ENCODE assay signal across 18 mouse cellular contexts in the genomic region with DNA sequence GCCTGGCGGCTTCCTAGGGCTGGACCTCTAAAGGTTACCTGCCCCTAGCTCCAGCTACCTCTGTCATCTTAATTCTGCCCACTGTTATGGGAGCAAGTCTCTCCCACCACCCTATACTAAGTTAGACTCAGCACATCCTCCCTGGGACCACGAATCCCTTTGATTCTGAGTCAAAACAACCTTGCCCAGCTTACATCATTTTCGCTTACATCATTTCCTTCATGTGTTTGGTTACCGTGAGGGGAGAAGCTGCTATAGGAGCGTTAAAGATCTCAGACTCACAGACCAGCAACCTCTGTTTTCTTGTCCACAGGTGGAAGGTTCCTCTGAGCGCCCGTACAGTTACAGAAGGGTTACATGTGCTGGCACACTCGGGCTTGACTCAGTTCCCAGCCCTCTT.
A peak's percentile ranks its signal among the peaks of the same experiment; 100 is the strongest.
DNase-seq lines count a peak whose midpoint lies in the region; ATAC-seq and TF ChIP-seq lines count a peak whose summit lies in the region.
"Had no signal": no experiment of that assay in that cellular context is flagged by ENCODE, and none has a peak within 500 bp of the region (broad histone marks: within the 10 kb centered on the region; RNA-seq: fewer than 3 reads in every experiment).

No protein-coding gene starts in this region.

- no peak overlapping the region for H3K9ac ChIP-seq in forebrain, embryonic 12.5 days
- H3K9ac ChIP-seq in forebrain, embryonic 15.5 days (replicated peaks): no peak overlapping the region
- H3K9ac ChIP-seq: limb, embryonic 12.5 days; liver, embryonic 15.5 days; neural tube, embryonic 15.5 days had no signal

- TF ChIP-seq CTCF in spleen, adult 2 months (IDR thresholded peaks at IDR 0.05; ENCODE audit: extremely low read depth, insufficient read depth, insufficient read length, insufficient replicate concordance): no peak
- no peak for TF ChIP-seq CTCF in cerebellum, adult 2 months (IDR thresholded peaks at IDR 0.05; ENCODE audit: borderline replicate concordance, insufficient read depth, low read depth, low read length)

- no peak overlapping the region for H3K4me2 ChIP-seq in forebrain, embryonic 12.5 days
- H3K4me2 ChIP-seq in forebrain, embryonic 15.5 days (replicated peaks): no peak overlapping the region
- H3K4me2 ChIP-seq: limb, embryonic 12.5 days; liver, embryonic 15.5 days; neural tube, embryonic 15.5 days had no signal

- ATAC-seq in forebrain, embryonic 12.5 days (ENCODE audit: low FRiP score): no peak
- no peak for ATAC-seq in forebrain, embryonic 15.5 days (replicated peaks)
- ATAC-seq: intestine, embryonic 16.5 days had no signal

- no peaks in the 10 kb centered on the region for H3K9me3 ChIP-seq in forebrain, embryonic 12.5 days
- no peaks in the 10 kb centered on the region for H3K9me3 ChIP-seq in forebrain, embryonic 15.5 days
- H3K9me3 ChIP-seq: limb, embryonic 12.5 days; liver, embryonic 15.5 days; neural tube, embryonic 15.5 days had no signal

- no peaks in the 10 kb centered on the region for H3K27me3 ChIP-seq in forebrain, embryonic 12.5 days
- no peaks in the 10 kb centered on the region for H3K27me3 ChIP-seq in forebrain, embryonic 15.5 days
- no peaks in the 10 kb centered on the region for H3K27me3 ChIP-seq in spleen, adult 2 months (ENCODE audit: control insufficient read depth, insufficient read depth, low read length)
- H3K27me3 ChIP-seq in cerebellum, adult 2 months (ENCODE audit: control insufficient read depth, insufficient read depth, low read length): no peaks in the 10 kb centered on the region
- H3K27me3 ChIP-seq: limb, embryonic 12.5 days; liver, embryonic 15.5 days; neural tube, embryonic 15.5 days had no signal

- peak in 1 of 2 experiments; percentile 44 for DNase-seq in spleen, adult 2 months (ENCODE audit: low read depth in 1 of 2, low spot score in 2 of 2)
- DNase-seq in spleen, postnatal 36 days (ENCODE audit: low spot score in 2 of 2): no peak
- peak; percentile 78 for DNase-seq in induced T-regulatory cell, adult 2 months (ENCODE audit: low read depth)
- DNase-seq in cerebellum, adult 2 months: no peak
- DNase-seq in cerebellum, adult 18-20 months: no peak
- DNase-seq in cerebellum, adult 9-10 months: no peak
- DNase-seq: adrenal gland, adult 8-10 months; cerebellum, adult 8-10 months; heart, postnatal 10 days; lung, postnatal 10 days had no signal

- peak overlapping the region; percentile 47; the same call in 1 of the 2 replicates for H3K27ac ChIP-seq in forebrain, embryonic 12.5 days
- no peak overlapping the region for H3K27ac ChIP-seq in forebrain, embryonic 15.5 days (replicated peaks)
- H3K27ac ChIP-seq in spleen, adult 2 months (ENCODE audit: insufficient read depth, low read length): 0 out of 2 replicates have a peak overlapping the region, but pooled peaks have one; percentile 5
- no peak overlapping the region for H3K27ac ChIP-seq in cerebellum, adult 2 months (ENCODE audit: insufficient read depth, low read length)
- H3K27ac ChIP-seq: layer of hippocampus, adult 2 months; left cerebral cortex, adult 2 months; limb, embryonic 12.5 days; liver, embryonic 15.5 days had no signal

- H3K36me3 ChIP-seq in forebrain, embryonic 12.5 days (replicated peaks): 0 out of 2 replicates have a peak, but pooled peaks cover 3% of the 10 kb centered on the region
- H3K36me3 ChIP-seq in forebrain, embryonic 15.5 days: no peaks in the 10 kb centered on the region
- H3K36me3 ChIP-seq in spleen, adult 2 months (ENCODE audit: control insufficient read depth, insufficient read depth, low read length): no peaks in the 10 kb centered on the region
- H3K36me3 ChIP-seq: limb, embryonic 12.5 days; liver, embryonic 15.5 days; neural tube, embryonic 15.5 days had no signal

- WGBS in forebrain, embryonic 12.5 days: 94% methylated on average over 8 of the region's 8 CpGs
- 84% methylated on average over 8 of the region's 8 CpGs for WGBS in forebrain, embryonic 15.5 days
- 64% methylated on average over 8 of the region's 8 CpGs for WGBS in spleen, adult 2 months
- 87% methylated on average over 8 of the region's 8 CpGs for WGBS in cerebellum, adult 2 months

- no peak overlapping the region for H3K4me3 ChIP-seq in forebrain, embryonic 12.5 days (replicated peaks)
- no peak overlapping the region for H3K4me3 ChIP-seq in forebrain, embryonic 15.5 days
- no peak overlapping the region for H3K4me3 ChIP-seq in spleen, adult 2 months (ENCODE audit: extremely low read depth, insufficient read depth, insufficient read length)
- H3K4me3 ChIP-seq in cerebellum, adult 2 months (replicated peaks; ENCODE audit: insufficient read depth, low read depth, low read length): no peak overlapping the region
- H3K4me3 ChIP-seq: layer of hippocampus, adult 2 months; left cerebral cortex, adult 2 months; limb, embryonic 12.5 days; liver, embryonic 15.5 days; neural tube, embryonic 15.5 days had no signal

- TF ChIP-seq POLR2A in spleen, adult 2 months (IDR thresholded peaks at IDR 0.05; ENCODE audit: low read depth, low read length): no peak
- no peak for TF ChIP-seq POLR2A in cerebellum, adult 2 months (IDR thresholded peaks at IDR 0.05; ENCODE audit: borderline replicate concordance, insufficient read depth, low read length)

- peaks cover 59% of the 10 kb centered on the region for H3K4me1 ChIP-seq in forebrain, embryonic 12.5 days
- H3K4me1 ChIP-seq in forebrain, embryonic 15.5 days: peaks cover 53% of the 10 kb centered on the region
- no peaks in the 10 kb centered on the region for H3K4me1 ChIP-seq in spleen, adult 2 months (ENCODE audit: control insufficient read depth, insufficient read depth, insufficient read length)
- H3K4me1 ChIP-seq in cerebellum, adult 2 months (ENCODE audit: control insufficient read depth, insufficient read depth, low read length): peaks cover 12% of the 10 kb centered on the region

Comparison
In these comparisons a context has a peak if more than half of its experiments do, and no peak if none do; other contexts are left out.
1. H3K27ac ChIP-seq: peak in forebrain, embryonic 12.5 days (single experiment) and spleen, adult 2 months (single experiment); none in forebrain, embryonic 15.5 days (single experiment) and cerebellum, adult 2 months (single experiment).